Mouse (Mus musculus): ENCODE measurements around the gene Cebpe.
A peak's percentile ranks its signal among the peaks of the same experiment; 100 is the strongest.

Gene Cebpe

GRCm38 (mm10) chr14:54721711-54722110, 9.7 kb upstream of the Cebpe start:
- DNase-seq (ENCODE audit: low spot score) = no peak

- DNase-seq (ENCODE audit: low spot score) = no peak
Observed at GRCm38 (mm10) chr14:54720654-54721350, 8.8 kb upstream of the Cebpe start.

DNA sequence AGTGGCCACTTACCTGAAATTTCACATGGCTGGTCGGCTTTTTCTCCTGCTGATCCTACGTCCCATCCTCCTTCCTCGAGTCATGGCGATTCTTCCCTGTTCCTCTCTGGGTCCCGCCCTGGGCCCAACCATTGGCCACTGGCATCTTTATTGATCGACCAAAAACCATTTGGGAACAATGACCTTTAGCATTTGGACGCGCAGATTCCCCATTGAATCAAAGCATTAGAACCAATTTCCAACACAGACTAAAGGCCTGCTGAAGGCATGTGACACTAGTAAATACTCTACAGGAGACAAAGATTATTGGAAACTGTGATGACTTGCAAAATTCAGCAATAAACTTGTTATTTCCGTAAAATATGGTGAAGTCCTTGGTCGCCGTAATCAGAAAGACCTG, 8.1 kb upstream of the Cebpe start:
- no peak for DNase-seq (ENCODE audit: low spot score)

GRCm38 (mm10) chr14:54715402-54715801, 3.4 kb upstream of the Cebpe start:
- no peak for DNase-seq (ENCODE audit: low spot score)

DNA sequence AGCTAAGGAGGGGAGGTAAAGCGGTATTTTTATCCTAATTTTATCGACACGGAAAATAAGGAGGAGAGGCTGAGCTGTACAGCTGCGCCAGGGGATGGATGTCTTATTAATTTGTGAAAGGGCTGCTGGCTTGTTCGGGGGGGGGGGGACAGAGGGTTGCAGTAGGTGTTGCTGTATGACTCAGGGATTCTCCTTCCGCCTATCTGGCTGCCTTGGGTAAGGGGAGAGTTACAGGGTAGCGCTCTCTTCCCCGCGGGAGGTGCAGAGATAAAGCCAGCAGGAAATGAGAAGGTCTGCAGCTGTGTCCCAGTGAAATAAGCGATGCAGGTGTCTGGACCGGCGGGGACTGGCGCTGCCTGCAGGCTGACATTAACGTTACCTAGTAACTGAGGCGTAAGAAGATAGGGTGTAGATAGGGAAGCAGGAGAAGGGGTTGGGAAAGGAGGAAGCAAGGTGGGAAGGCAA, 2.7 kb upstream of the Cebpe start:
- no peak for DNase-seq (ENCODE audit: low spot score)

DNA sequence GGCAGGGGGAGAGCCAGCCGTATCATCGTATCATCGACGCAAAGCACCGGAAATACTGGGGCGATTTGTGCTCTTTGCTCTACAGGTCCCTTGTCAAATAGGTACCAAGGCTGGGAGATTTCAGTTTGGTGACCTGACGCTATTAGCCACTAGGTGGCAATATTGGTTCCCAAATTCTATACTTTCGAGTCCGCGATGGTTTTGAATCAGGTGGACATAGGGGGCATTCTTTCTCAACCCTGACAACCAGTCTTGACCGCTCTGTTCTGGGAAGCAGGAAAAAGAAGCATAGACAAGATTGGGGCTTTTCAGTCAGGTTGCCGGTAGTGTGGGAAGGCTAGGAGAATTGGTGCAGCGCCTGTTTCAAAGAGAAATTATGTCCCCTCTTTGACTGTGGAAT, 2.1 kb upstream of the Cebpe start:
- peak; percentile 70 for DNase-seq (ENCODE audit: low spot score)

- DNase-seq (ENCODE audit: low spot score) = no peak
Observed at GRCm38 (mm10) chr14:54712861-54713260, 887 bp upstream of the Cebpe start.

- DNase-seq (ENCODE audit: low spot score) = no peak
Observed at GRCm38 (mm10) chr14:54709054-54709453, 2.9 kb downstream of the Cebpe start.

DNA sequence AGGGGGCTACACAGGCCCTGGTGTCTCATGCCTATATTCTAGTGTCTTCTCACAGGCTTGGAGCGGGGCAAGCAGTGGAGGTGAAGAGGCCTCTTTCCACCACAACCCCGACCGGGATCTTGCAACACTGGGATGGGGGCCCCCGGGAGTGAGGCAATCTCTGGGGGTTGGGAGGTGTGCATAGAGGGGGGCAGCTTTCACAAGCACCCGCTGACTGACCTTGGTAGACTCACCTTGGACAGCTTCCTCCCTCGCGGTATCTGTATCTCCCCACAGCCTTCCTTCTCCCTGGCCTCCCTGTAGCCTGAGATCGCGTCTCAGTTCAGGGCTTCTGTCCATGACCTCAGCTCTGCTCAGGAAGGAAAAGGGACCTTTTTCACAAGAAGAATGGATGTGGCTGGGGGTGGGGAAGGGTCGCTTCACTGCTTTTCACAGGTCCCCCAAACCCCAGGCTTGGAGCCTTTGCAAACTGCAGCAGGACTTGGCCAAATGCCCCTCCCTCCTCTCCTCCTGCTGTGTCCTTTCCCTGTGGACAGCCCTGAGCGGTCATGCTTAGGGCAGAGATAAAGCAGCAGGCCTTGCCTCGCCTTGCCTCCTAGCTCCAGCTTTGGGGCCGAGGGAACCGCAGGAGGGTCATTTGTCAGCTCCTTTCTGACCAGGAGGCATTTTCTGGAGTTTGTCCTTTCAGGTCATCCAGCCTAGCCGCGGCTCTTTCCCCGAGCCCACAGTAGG, 5.2 kb downstream of the Cebpe start:
- no peak for DNase-seq (ENCODE audit: low spot score)

GRCm38 (mm10) chr14:54705844-54706243, 6.1 kb downstream of the Cebpe start:
- DNase-seq (ENCODE audit: low spot score) = no peak

DNA sequence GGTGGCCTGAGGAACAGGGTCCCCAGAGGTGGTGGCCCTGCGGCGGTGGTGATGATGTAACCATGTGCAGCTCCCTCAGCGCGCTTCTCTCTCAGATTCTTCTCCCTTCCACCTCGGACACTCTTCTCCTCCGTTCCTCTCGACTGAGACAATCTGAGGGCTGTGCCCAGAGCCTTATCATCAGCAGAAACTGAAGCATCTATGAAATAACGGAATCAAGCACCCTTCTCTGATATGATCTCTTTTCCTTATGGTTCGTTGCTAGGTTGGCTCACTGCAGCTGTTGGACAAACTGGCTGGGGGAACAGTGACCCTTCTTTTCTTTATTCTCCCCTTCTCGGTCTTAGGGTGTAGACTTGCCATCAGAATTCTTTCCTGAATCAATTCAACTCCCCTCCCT, 8.8 kb downstream of the Cebpe start:
- DNase-seq (ENCODE audit: low spot score) = no peak

DNA sequence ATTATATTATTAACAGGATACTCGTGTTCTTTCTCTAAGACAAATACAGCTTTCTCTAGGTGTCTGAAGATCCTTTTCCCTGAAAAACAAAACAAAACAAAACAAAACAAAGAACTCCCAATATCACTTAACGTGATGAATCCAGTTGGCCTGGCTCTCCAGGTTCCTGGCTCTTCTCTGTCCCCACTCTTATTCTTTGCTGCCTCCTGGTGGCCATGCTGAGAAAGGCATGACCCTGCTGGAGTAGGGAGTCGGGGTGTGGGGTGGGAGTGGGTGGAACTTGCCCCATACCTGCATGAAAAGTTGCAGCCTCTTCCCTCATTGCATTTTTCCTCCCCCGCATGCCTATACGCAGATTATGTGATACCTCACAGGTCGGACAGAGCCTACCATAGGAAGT, 10.7 kb downstream of the Cebpe start:
- no peak for DNase-seq (ENCODE audit: low spot score)

DNA sequence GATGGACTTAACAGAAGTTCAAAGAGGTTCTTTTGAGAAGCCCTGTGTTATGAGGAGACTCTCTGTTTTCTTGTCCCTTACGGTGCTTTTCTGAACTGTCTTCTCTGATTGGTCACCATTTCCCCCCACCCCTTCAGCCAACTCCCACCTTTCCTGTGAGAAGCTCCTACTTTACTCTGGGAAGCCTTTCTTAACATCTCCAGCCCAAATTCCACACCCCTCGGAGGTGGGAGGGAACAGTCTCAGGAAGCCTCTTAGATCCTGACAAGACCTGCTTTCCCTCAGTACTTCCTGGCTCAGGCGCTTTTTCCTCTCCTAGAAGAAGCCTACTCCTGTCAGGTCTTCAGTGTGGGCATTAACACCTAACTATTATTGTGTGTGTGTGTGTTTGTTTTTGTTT, 12.4 kb downstream of the Cebpe start:
- no peak for DNase-seq (ENCODE audit: low spot score)

DNA sequence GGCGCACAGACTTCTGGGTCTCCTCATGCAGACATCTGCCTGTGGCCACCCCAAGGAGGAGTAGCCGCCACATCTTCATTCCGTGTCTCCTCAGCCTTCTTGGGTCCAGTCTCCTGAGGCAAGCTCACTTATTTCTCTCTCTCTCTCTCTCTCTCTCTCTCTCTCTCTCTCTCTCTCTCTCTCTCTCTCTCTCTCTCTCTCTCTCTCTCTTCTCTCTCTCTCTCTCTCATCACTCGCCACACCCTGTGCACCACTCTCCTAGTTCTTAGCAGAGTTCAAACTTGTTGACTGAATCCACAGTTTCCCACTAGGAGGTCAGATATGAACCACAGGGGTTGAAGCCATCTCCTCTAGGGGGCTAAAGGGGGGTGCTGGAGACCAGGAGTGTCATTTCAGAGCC, 13.2 kb downstream of the Cebpe start, which contains the start of gene Gm29776:
Gene Gm29776 (minus strand): TSS at position 101 of the 400 bp plus-strand sequence.
- no peak for DNase-seq (ENCODE audit: low spot score)

- no peak for DNase-seq (ENCODE audit: low spot score)
Observed at GRCm38 (mm10) chr14:54696752-54697151, 15.2 kb downstream of the Cebpe start.

DNA sequence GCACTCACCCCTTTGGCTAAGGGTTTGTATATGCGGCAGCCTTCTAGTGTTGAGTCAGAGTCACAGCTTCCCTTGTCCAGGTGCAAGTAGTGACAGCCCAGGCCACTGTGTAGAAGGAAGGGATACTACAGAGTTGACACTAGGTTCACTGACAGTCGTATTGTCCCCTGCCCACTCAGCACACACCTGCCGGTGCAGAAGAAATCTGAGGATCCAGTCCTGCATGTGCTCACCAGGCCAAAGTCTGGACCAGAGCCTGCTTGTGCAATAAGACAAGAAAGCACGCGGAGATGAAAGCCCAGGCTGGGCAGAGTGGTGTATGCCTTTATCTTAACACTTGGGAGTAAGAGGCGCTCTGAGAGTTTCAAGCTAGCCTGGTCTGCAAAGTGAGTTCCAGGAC, 16.9 kb downstream of the Cebpe start:
- DNase-seq (ENCODE audit: low spot score) = no peak

- DNase-seq (ENCODE audit: low spot score) = no peak
Observed at GRCm38 (mm10) chr14:54687251-54687650, 24.7 kb downstream of the Cebpe start.

DNA sequence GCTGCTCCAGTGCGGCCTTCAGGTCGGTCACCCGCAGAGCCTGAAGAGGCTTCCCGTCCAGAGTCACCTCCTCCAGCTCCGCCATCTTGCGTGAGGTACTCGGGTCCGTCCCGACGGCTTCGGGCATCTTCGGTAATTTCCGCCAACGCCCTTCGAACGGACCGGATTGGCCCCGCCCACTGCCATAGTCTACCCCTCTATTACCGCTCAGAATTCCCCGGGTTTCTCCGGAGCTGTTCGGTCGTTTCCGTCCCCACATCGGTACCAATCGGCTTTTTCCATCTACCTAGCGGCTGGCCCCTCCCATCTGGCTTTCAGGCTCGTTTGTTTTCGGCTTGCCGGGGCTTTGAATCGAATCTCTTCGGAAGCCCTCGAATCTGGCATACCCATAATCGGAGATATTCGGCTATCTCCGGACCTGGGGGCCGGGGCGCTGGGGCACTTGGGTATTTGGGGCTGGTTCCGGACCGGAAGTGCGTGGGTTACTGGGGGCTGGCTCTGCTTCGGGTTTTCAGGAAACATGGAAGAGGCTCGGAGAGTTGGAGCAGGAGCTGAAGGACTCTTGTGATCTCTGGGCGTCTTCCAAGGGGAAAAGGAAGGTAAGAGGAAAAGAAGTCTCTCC, 25.3 kb downstream of the Cebpe start, which contains the start of gene Acin1:
Gene Acin1 (minus strand): TSS at position 410 of the 622 bp plus-strand sequence.
- DNase-seq (ENCODE audit: low spot score) = peak; percentile 100

DNA sequence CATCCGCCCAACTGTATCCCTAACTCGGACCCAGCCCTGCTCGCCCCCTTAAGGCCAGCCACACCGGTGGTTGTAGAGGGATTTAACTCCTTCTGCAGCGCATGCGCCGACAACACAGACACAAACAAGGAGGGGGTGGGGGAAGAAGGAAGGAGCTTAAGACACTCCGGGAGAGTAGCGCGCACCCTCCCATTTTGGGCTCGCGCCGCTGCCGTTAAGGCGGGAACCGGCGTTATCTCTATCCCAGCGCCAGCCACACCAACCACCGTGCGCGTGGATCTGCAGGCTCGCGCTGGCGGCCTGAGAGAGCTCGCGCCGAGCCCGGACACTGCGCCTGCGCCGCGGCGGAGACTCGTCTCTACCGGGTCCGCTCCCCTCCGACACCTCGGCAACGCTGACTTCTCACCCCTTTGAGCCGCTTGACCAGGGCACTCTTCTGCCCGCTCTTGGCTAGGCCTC, 25.9 kb downstream of the Cebpe start, which contains the start of gene 1700123O20Rik:
Gene 1700123O20Rik (plus strand): TSS at position 154 of the 459 bp plus-strand sequence.
- no peak for DNase-seq (ENCODE audit: low spot score)

DNA sequence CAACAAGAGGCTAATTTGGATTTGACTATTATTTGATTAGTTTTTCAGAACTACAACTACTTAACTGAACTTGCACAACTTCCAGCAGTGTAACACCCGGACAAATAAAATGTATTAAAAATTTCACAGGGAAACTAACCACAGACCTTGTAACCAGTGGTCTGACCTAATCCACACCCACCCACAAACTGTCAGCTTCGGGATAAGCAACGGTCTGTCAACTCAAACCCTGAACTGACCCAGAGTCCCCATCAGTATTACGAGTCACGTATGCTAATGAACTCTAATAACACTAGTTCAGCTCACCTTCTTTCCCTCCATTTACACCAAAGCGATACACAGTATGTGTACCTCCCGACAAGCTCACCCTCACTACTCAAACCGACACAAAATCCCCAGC, 26.5 kb downstream of the Cebpe start:
- no peak for DNase-seq (ENCODE audit: low spot score)

DNA sequence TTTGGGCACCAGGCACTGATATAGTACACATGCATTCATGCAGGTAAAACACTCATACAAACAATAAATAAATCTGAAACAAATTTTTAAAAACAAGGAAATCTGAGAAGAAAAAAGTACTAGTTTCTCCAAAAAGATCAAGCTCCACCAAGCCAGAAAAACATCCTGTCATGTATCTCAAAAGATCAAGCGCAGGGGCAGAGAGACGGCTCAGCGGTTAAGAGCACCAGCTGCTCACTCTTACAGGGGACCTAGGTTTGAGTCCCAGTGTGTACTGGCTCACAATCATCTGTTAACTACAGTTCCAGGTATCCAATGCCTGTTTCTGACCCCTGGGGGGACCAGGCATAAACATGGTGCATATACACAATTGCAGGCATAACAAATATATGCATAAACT, 29.6 kb downstream of the Cebpe start:
- DNase-seq (ENCODE audit: low spot score) = no peak

DNA sequence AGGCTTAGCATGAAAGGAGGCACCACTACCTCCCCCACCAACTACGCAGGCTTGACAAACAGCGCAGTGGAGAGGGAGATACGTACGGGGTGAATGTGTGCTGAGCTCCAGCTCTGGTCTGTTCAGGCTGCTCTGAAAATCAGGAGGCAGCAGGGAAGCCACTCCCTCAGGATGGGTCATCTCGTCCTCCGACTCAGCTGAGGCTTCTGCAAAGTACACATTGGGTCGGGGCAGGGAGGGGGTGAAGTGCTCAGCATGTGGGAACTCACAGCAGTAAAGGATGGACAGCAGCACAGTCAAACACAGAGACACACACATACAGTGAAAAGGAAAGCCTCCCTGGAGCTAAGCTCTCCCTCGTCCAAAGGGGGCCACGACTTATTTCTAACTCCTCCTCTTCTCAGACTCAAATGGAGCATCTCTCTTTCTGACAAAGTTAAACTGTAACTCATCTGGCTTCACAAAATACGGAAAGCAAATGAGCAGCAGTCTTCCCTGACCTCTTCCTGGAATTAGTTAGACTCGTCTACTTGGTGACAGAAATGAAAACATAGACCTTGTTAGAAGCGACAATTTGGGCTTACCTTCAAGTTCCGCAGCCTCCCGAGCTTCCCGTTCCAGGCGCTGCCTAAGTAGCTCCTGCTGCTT, 33.2 kb downstream of the Cebpe start:
- DNase-seq (ENCODE audit: low spot score) = no peak
